Mouse (Mus musculus) frontal cortex, postnatal 36 days (tissue): Measurements from ENCODE around the gene Kyat3.
"Not testable (repeated sequence)": the region's sequence is repeated elsewhere in the genome, so short reads cannot be mapped to it uniquely, and the experiment has no call there.

ENCODE experiments used
- DNase-seq, 2 experiments: peaks; one replicate each; pipeline ENCODE4 v3.0.0; 2022; ENCODE audit warnings: low spot score in 2 of 2

Kyat3 gene

DNA sequence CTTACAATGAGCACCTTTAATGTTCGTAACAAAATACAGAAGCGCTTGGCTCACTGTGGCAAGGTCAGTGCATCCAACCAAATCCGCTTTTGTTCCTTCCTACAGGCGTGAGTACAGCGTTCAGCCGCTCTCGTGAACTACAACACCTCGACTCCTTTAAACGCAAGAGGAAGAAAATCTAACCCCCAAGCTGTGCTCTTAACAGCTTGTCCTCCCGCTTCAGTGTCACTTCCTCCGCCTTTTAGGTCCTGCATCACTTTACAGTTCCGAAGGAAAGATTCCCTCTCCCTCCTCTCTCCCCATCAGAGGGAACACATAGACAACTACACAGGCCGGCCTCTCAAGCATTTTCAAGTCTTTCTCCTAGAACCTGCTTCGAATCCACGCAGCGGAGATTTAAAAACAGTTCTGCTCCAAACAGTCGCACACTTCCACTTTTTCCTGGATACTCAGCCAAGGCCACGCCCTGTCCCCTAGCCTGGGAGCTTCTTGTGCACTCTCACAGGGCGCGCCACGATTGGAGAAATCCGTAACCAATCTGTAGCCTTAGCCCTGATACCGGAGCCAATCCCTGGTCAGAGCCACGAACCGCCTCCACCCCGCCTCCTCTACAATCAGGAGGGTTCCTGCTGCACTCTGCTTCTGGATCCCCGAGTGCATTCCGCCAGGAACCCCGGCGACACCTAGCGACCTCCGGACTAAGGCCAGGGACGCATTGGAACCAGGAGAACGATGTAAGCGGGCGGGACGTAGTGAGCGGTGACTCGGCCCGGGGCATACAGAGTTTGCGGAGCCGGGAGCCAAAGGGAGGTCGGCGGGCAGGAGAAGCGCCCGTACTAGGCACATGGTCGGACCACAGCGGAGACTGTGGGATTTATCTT is at the start of gene Kyat3:
Gene Kyat3, plus strand, starts transcription at position 610 of the 881 bp plus-strand sequence.
- DNase-seq: peak; percentile 89 to 94

- no peak for DNase-seq
Measured at GRCm38 (mm10) chr3:142664723-142665122, 36.1 kb upstream of the Kyat3 start.

GRCm38 (mm10) chr3:142674607-142675006 is 26.2 kb upstream of the Kyat3 start:
- peak in 1 of 2 experiments; percentile 3 for DNase-seq

DNA sequence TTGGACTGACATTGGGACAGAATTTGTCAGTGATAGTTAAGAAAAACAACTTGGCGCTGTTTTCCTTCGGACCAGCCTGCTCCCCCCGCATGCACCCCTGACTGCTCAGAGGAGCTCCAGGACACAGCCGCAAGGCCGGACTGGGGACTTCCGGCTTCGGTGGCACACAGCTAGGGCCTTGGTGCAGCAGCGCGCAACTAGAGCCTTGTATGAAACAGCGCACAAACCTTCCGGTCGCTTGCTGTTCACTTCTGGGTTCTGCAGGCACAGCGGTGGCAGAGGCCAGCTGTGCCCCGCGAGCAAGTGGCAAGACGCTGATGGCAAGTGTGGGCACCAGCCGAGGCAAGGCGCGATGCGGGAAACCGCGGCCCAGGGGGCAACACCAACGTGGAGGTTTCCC is 12.9 kb upstream of the Kyat3 start:
- DNase-seq: no peak

DNA sequence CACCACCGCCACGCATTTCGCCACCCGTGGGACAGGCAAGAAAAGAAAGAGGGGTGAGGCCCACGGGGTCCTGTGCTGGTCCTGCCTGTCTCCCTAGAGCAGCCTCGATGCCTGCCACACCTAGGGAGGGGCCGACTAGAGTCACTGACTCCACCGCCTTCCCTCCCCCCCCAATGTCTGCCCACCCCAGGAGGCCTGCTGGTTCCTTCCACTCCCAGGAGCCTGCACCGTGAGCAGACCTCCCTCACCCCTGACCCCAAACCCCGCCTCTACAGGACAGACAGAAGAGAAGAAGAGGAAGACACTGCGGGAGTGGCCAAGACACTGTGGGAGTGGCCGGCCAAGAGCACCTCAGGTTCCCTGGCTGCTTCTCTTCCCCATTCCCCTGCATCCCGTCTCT is 12.5 kb upstream of the Kyat3 start:
- no peak for DNase-seq

DNA sequence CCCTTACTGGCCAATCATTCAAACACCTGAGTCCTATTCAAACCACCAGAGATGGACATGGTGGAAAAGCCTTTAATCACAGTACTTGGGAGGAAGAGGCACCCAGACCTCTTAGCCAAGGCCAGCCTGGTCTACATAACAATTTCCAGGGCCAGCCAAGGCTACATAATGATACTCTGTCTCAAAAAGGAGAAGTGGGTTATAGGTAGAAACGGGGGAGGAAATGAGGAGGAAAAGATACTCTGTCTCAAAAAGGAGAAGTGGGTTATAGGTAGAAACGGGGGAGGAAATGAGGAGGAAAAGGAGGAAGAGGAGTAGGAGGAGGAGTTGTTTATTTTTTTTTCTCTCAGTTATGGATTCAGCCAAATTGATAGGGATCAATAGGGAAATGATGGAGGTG is 4.3 kb upstream of the Kyat3 start:
- no peak for DNase-seq

DNA sequence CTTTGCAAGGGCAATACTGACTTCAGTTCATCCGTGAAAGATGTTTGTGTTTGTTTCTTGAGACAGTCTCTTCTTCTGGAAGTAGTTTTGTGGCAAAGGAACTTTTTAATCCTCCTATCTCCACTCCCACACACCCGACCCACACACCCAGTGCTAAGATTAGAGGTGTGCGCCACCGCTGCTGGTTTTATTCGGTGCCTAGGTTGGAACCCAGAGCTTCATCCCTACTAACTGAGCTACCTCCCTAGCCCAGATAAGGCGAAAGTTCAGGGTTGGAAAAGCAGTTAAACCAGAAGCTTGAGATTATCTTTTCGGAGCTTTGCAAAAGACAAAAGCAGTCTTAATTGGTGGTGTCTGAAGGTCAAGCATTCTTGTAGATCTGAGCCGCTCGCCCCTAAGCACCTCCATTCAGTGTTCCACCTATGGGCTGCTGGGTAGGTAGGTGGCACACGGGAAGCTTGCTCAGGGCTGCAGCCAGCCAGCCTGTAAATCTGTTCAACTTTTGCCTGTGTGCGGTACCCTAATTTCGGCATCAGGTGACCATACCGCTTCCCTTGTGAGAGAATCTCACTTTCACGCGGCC is 647 bp downstream of the Kyat3 start:
- no peak for DNase-seq

- DNase-seq: no peak
Measured at GRCm38 (mm10) chr3:142706581-142707444, 6.0 kb downstream of the Kyat3 start.

DNA sequence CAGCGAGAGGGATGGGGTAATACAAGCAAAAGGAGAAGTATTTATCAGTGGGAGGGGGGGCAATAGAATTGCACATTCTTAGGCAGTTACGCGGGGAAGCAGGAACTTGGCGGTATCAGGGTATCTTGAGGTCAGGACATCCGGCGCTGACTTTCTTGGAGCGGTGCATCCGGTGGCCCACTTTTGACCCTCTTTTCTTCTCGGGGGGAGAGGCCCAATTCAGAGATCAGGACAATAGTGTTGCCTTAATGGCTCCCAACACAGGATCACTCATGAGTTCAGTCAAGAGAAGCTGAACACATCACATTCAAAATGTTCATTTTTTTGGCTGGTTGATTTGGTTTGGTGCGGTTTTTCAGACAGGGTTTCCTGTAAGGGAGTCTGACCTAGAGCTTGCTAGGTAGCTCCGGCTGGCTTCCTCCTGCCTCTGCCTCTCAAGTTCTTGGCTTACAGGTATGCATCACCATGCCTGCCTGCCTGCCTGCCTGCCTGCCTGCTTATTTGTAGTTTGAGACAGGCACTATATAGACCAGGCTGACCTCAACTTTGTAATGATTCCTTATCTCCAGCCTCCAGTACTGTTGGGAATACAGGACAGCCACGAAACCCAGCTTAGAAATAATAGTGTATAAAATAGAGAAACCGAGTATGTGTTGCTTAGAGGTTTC is 7.5 kb downstream of the Kyat3 start:
- not testable (repeated sequence) for DNase-seq

GRCm38 (mm10) chr3:142708849-142709419 is 8.1 kb downstream of the Kyat3 start:
- DNase-seq: peak; percentile 75 to 87

DNA sequence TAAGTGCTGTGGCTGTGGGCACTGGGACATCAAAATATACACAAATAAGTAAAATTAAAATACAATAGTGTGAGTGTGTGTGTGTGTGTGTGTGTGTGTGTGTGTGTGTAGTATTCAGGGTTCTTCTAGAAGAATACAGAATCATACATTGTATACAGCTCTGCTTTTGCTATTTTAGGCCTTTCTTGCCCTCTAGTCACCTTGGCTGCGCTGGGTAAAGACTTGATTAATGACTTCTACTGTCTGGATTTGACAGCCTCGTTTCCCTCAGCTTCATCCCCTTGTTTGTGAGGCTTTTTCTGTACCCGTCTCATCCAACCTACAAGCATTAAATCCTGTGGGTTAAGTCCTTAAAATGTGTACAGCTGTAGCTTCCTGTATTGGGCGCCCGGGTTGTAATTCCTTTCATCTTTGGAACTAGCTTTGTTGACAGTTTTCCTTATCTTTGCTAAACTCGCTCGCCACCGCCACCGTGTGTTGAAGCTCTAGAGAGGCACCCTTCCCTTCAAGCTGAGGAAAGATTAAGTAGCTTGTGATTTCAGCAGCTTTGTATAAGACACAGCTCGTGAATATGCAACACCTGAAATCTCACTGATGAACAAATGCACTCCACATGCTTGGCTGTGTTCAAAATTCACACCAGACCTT is 9.6 kb downstream of the Kyat3 start:
- peak; percentile 41 to 44 for DNase-seq

DNA sequence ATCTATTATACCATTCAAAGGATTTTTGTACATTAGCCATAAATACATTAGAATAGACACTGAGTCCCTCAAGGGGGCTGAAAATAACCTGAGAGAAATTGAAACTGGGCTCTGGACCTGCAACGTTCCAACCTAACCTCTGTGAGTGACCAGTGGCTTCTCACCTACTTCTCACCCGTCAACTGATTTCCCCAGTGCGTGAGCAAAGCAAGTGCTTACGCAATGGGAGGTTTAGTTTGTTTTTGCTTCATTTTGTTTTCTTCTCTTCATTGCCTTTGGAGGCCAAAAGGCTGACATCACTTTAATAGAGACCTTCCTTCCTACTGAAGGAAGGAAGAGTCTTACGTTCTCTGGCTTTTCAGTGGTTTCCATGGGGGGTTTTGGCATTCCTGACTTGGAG is 10.5 kb downstream of the Kyat3 start:
- no peak for DNase-seq

GRCm38 (mm10) chr3:142712401-142713040 is 11.7 kb downstream of the Kyat3 start:
- not testable (repeated sequence) for DNase-seq

GRCm38 (mm10) chr3:142725481-142725880 is 24.6 kb downstream of the Kyat3 start:
- DNase-seq: no peak

- no peak for DNase-seq
Measured at GRCm38 (mm10) chr3:142725969-142726672, 25.3 kb downstream of the Kyat3 start.

DNA sequence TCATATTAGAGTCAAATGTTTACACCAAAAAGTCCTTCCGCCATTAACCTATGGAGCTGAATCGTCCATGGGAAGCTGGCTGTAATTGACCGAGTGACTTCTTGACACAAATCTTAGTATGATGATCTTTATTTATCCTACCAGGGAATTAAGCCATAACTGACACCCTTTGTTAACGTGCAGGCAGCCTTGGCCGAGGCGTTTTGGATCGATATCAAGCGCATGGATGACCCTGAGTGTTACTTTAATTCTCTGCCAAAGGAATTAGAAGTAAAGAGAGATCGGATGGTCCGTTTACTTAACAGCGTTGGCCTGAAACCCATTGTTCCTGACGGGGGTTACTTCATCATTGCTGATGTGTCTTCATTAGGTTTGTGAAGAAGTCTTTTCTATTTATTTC is 33.4 kb downstream of the Kyat3 start:
- no peak for DNase-seq

- peak; percentile 50 to 61 for DNase-seq
Measured at GRCm38 (mm10) chr3:142740896-142741295, 40.0 kb downstream of the Kyat3 start.

DNA sequence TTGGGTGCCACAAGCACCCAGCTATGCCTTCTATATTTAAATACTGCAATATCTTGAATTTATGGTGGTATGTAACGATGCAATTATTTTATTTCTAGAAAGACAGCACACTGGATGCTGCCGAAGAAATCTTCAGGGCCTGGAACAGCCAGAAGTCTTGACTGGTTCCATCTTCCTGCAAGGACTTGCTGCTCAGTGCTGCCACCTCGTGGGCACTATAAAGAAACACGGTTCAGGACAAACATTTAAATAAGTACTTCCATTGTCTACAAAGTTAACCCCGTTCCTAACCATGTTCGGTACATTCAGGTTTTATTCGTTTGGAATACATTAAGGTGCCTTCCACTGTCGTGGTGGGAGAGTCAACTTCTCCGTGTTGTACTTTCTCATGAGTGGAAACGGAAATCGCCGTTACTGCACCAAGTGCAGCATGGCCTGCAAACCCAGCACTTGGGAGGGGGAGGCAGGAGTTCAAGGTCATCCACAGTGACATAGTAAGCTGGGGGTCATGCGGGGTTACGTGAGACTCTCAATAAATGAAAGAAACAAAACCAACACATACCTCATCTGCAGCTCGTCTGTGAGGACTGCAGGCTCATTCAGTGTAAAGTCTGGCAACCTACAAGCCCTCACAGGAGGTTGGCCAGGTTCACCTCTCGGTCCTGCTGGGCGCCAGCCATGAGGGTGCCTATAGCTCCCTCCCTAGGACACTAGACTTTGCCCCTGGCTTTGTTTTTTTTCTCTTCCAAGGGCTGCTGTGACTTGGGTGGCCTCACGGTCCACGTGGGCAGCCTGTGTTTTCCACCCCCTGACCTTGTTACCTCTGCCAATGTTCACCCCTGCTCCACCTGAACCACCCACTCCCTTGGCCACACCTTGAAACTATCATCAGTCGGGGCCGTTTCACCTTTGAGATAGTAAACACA is 43.4 kb downstream of the Kyat3 start:
- no peak for DNase-seq

- no peak for DNase-seq
Measured at GRCm38 (mm10) chr3:142745076-142745475, 44.2 kb downstream of the Kyat3 start.
